Mouse (Mus musculus) adrenal gland, postnatal 10 days (tissue): Measurements from ENCODE around the gene Plcb1. TPM values are rescaled to one million over a fixed set of nuclear protein-coding genes. Genes with fewer than 3 reads are reported as not detected.

Experiments used
- DNase-seq: peaks from one replicate; pipeline ENCODE4 v3.0.0; 2021; ENCODE audit warnings: mixed read lengths
- total RNA-seq, 2 experiments: library from RNA; stranded (reverse); gene quantifications; 2 replicates each; pipeline ENCODE4 v1.2.3; 2021

Plcb1 gene
- total RNA-seq, 2 experiments from 2014 or later, result 34.0 to 46.4 TPM

DNA sequence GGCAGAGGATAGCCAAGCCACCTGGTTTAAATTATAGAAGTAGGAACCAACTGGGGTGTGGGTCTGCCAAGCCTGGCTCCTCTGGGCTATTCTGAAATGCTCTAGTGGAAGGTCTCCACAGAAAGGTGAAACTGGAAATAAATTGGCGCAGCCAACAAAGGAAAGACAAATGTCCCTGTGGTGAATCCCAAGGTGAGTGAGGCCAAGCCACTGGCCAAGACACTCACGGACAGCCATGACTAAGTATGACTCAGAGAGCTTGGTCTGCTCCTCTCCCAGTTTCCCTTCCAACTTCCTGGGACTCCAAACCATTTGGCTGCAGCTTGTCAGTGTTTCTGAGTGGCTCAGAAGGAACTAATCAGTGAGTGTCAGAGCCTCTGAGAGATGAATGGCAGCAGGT is 126.7 kb downstream of the Plcb1 start:
- peak; percentile 54 for DNase-seq

DNA sequence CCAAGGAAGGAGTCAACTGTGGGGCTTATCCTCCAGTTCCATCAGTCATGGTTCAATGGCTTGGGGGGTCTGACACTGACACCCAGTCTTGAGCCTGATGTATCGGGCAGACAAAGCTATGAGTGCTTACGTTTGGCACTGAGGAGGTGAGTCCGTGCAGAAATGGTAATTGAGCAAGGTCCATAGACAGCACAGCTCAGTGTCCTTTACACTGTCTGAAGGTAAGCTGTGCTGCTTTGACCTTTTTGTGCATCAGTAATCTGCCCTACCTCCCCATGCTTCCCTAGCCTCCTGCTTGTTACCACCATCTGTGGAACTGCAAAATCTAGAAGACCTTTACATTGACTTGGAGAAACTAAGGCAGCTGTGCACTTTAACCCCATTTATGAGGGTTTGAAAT is 127.7 kb downstream of the Plcb1 start:
- no peak for DNase-seq

DNA sequence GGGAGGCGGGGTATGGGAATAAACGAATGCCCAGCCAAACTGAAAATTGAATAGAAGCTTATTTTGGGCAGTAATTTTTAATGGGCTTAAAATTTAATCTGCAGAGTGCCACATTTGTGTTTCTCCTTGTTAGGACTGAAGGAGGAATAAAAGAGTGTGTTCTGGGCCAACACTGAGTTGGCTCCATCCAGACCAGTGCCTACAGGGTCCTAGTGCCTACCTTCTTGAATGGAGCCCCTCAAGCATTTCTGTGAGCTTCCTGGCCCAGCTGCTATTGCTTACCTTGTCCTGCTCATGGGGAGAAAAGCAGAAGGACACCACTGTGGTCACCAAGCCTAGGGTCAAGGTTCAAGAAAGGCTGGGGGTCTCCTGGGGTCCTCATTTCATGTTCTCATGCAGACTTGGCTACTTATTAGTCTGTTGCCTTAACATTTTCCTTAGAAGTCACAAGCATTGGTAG is 128.3 kb downstream of the Plcb1 start:
- no peak for DNase-seq

DNA sequence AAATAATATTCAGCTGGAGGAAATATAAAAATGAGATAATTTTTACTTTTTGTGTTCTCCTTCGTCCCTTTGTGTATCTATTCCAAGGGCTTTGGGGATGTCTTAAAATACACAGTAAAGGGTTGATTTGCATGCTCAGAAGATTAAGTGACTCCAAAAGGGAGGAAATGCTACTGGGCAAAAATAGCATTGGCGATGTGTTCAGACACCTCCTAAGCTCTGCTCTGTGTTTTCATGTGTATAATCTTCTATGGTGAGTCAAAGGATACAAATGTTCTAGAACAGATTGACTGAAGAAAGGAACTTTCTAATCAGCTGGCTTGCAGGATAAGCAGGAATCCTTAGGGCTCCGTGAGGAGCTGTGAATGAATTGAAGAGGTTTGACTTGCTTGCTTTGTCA is 129.2 kb downstream of the Plcb1 start:
- DNase-seq, result no peak

GRCm38 (mm10) chr2:134920611-134921280 is 134.9 kb downstream of the Plcb1 start:
- DNase-seq, result no peak

DNA sequence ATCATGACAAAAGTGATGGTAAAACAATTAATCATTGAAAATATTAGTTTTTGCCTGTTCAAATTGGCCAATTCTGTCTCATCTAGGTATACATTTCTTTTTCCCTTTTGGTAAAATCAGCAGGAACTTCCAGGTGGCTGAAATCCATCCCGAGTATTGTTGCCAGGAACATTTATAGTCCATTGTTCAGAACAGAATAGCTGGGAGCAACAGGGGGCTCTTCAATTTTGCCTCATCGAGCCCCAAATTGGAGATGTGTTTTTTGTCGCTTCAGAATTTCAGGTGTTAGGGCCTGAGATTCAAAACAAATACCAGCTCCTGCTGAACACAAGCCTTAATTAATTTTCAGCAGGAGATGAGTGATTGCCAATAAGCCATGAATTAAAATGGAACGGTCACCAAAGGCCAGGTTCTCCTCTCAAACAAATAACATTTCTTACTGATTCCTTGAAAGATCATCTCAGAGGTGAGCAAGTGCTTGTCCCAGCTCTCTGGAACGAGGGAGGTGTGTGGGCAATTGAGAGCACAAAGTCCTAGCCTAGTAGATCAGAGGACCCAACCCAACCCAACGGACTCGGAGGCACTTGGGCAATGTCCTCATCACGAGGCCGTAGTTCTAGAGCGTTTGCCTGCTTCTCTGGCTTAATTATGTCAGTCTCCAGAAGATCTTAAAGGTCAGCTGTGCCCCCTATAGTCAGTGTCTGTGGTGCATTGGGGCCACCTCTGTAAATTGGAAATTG is 136.9 kb downstream of the Plcb1 start:
- no peak for DNase-seq

DNA sequence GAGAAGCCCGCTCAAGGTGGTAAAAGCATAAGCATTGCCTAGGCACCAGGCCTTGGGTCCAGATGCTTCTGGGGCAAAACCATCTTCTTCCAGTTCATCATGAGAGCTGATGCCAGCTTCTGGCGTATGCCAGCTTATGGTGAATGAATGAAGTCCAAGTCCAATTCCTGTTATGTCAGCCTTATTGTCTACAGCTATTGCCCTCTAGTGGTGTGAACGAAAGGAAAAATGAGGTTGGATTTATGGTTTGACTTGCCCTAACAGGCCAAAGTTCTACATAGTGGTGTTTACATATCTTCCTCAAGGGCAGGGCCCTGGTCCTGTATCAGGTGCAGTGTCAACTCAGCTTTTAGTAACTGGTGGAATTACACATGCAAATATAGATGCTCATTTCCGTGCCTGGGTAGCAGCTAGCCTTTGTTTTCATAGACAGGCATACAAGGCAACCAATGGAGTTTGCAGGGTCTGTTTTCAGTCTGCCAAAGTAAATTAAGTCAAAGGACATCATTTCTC is 138.3 kb downstream of the Plcb1 start:
- no peak for DNase-seq

DNA sequence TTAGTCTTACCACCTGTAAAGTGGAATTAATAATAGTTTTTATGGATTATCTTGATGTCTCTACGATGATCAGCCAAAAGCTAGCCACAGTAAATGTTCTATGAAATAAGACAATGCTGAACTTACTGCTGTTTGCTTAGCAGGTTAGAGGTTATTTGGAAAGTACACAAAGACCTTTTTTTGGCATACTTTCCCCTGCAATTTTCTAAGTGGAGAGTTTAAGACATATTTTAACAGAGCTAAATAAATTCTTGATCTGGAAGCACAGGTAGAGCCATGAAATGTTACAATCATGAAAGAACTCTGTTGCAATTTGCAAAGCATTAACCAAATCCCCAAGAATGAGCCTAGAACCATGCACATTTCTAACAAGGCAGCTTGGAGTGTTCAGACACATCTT is 140.4 kb downstream of the Plcb1 start:
- no peak for DNase-seq

DNA sequence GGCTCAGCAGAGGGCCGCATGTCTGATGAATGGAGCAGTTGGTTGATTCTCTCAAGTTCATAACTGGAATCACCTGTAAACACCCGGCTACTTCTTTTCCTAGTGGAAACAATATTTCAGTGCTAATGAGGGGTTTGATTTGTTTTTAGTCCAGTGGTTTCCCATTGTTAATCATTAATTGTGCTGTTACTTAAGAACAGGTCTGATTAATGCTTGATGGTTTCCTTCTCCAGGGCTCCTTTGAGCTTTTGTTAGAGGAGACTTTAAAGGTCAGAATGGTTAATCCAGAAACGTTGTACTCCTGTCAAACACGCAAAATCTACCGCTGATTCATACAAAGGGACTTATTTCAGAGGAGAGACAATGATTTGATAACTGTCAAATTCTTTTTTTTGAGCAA is 141.2 kb downstream of the Plcb1 start:
- no peak for DNase-seq

DNA sequence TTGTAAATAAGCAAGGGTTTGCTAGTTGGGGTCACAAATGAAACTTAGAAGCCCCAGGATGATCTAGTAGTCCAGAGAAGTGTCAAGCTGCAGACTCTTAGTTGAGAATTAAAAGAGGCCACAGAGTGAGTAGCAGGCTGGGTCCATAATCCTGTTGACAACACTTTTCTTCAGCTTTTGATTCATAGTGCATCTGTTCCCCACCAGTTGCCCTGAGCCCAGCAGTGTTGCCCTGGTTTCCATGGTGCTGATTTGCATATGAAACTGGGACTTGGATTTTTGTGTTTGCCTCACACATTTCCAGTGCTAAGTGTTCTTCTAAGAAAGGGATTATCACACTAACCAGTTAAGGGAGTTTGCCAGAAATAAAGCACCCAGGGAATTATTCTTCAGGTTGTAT is 143.6 kb downstream of the Plcb1 start:
- DNase-seq, result no peak

GRCm38 (mm10) chr2:134930961-134931360 is 145.1 kb downstream of the Plcb1 start:
- no peak for DNase-seq

- no peak for DNase-seq
Measured at GRCm38 (mm10) chr2:134931756-134932421, 146.0 kb downstream of the Plcb1 start.

GRCm38 (mm10) chr2:134935469-134935868 is 149.6 kb downstream of the Plcb1 start:
- DNase-seq, result no peak

- no peak for DNase-seq
Measured at GRCm38 (mm10) chr2:134935970-134936649, 150.2 kb downstream of the Plcb1 start.

DNA sequence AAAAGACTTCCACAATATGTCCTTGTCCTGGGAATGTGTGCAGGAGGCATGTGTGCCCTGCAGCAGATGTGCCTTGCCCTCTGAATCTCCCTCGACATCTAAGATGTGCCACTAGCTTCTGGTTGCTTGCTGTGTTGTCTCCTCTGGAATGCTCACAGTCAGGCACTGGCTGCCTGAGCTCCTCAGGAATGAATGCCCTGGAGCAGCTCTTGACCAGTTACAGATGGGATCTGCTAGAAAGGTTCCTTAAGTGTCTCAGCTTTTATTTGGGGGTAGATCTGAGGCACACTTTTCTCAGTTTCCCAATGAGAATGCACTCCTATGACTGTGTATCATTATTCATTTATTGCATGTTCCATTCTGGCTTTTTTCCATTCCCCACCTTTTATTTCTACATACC is 151.8 kb downstream of the Plcb1 start:
- no peak for DNase-seq

- DNase-seq, result no peak
Measured at GRCm38 (mm10) chr2:134942039-134942438, 156.2 kb downstream of the Plcb1 start.

- no peak for DNase-seq
Measured at GRCm38 (mm10) chr2:134942919-134943318, 157.1 kb downstream of the Plcb1 start.

DNA sequence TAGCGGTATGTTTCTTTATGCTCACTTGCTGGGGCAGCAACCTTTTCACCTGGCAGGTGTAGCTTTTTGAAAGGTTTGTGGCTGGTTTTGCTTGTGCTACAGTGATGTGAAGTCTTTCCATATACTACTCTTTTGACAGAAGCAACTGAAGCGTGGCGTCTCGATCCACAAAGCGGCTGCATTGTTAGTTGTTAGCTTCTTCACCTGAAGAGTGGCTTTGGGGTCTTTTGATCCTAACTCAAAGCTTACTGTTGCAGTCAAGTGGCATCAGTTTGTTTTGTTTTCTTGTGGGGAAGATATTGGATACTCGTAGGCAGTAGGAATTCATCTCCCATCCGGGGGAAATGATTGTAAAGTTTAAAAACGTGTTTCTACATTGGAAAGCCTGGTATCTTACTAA is 160.5 kb downstream of the Plcb1 start:
- DNase-seq, result no peak

DNA sequence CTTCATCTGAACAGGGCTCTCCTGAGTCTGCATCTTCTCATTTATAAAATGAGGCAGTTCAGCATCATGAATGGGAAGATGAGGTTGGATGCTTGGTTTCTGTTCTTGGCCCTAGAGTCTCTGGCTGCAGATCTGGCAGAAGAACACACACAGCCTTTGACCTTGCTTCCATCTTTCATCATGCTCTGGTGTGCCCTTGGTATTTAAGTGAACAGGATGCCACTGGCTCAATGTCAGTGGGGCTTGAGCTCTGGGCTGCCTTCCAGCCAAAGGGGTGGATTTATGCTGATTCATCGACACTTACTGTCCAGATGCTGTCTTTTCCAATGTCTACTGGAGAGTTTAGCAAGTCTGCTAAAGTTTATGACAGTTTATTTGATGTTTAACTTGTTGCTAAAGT is 161.0 kb downstream of the Plcb1 start:
- DNase-seq, result peak; percentile 83

GRCm38 (mm10) chr2:134952088-134952487 is 166.2 kb downstream of the Plcb1 start:
- DNase-seq, result no peak

DNA sequence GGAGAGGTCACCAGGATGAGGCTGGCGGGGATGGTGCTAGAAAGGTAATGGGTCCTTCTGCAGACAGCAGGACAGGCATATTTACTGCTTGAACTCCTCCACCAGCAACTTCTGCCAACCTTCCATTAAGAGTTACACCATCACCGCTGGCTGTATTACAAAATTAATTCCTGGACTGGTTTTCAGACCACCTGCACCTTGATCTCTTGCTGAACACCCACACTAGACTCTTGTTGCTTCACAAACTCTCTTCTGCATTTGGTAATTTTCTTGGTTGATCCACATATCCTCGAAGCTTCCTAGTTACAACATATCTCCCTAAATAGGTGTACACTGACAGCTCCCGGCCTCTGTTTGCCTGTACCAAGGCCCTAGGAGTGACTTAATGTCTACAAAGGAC is 170.6 kb downstream of the Plcb1 start:
- no peak for DNase-seq

DNA sequence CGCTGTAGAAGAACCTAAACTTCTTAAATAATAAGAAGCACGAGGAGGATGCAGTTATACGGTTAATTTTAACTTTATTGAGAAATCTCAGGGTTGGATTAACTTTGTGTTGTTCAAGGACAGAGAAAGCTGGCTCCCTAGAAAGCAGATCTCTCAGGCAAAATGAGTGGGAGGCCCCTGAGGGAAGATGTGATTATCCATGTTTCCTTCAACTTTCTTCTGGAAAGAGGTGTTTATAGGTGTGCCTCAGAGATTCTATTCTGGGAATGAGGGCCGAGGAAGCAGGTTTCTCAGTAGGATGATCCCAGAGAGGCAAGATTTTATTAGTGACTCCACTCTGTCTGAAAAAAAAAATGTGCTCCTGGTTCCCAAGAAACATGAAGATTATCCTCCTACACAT is 180.3 kb downstream of the Plcb1 start:
- DNase-seq, result no peak

DNA sequence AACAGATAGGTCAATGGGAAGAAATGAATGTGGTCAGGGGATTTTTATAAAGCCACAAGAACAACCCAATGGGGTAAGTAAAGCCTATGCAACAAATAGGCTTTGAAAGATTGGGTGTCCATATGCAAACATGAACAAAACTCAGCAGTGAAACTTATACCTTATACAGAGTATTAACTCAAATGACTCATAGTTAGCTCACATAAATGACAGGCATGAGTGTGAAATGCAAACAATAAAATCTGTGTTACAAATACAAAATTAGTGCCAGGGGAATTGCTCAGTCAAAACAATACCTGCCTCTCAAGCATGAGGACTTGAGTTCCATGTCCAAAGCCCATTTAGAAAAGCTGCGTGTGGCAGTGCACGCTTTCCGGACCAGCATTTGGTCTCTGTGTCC is 182.5 kb downstream of the Plcb1 start:
- no peak for DNase-seq
